Mouse (Mus musculus) embryo, embryonic 11 days (tissue): ENCODE data around the gene Prkg2.
A peak's percentile ranks its signal among the peaks of the same experiment; 100 is the strongest.

Source experiments
- DNase-seq: peaks from one replicate; pipeline ENCODE4 v3.0.0-alpha.2; 2015

Gene Prkg2

GRCm38 (mm10) chr5:98975877-98976672 lies 61.1 kb downstream of the Prkg2 start:
- no peak for DNase-seq

DNA sequence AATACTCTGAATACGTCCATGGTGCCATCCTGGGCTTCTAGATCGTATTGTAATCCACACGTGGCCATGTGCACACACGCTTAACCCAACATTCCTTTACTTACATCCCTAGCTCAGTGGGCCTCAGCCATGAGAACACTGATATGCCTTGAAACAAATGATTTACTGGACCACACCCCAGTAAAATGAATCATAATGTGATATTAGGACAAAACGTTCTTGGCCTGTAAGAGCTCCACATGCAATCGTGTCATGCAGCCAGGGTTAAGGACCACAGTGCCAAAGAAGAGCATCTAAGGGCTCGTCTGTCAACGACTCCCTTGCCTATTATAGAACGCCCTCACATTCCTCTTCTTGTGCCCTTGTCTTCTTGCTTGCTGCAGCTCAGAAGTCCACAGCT lies 70.5 kb downstream of the Prkg2 start:
- DNase-seq = no peak

- DNase-seq = no peak
These were observed 72.0 kb downstream of the Prkg2 start for GRCm38 (mm10) chr5:98965139-98965538.

GRCm38 (mm10) chr5:98964367-98964766 lies 72.8 kb downstream of the Prkg2 start:
- no peak for DNase-seq

DNA sequence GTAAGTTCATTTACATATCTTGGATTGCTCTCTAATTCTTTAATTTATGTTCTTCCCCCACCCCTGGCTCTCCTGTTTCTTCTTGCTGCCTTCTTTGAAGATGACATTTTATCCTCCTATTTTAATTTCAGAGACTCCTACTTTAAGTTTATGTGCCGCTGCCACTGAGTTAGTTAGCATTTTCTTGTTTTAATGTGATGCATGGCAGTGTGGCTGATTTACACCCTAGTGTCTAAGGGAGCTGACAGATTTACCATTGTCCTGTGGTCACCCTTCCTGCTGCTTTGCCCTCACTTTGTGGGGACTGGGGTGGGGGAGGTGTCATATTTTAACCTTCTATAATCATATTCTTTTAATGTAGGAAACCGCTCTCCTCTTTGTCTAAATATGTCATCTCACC lies 74.7 kb downstream of the Prkg2 start:
- peak; percentile 32 for DNase-seq

GRCm38 (mm10) chr5:98955576-98955975 lies 81.6 kb downstream of the Prkg2 start:
- DNase-seq = no peak

DNA sequence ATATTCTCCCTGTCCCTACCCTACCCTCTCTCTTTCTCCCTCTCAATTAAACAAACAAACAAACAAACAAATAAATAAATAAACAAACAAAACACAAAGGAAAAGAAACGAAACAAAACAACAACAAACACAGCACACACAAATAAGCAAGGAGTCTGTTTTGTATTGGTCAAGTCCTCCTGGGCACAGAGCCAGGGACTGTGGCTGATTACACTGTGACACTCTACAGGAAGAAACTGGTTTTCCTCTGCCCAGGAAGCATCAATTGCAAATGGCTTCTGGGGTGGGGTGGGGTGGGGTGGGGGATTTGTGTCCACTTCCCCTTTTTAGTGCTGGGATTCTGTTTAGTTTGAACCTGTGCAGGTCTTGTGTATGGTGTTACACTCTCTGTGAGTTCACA lies 83.8 kb downstream of the Prkg2 start:
- no peak for DNase-seq

- DNase-seq = no peak
These were observed 85.6 kb downstream of the Prkg2 start for GRCm38 (mm10) chr5:98951566-98951965.

- DNase-seq = no peak
These were observed 86.6 kb downstream of the Prkg2 start for GRCm38 (mm10) chr5:98950495-98951092.

GRCm38 (mm10) chr5:98949784-98950183 lies 87.4 kb downstream of the Prkg2 start:
- DNase-seq = no peak

DNA sequence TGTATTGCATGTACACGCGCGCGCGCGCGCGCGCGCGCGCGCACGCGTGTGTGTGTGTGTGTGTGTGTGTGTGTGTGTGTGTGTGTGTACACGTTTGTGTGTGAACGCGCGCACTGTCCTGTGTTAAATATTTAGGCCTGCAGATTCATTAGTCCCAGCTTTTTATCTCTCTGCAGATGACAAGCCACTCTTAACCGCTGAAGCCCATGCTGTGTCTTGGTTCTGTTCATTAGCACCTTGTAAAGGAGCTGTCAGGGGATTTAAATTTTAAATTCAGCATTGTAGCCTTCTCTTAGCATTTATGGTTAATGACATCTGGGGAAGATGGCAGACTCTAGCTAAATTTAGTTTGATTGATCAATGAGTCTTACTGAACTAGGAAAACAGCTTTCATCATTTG lies 90.5 kb downstream of the Prkg2 start:
- no peak for DNase-seq

DNA sequence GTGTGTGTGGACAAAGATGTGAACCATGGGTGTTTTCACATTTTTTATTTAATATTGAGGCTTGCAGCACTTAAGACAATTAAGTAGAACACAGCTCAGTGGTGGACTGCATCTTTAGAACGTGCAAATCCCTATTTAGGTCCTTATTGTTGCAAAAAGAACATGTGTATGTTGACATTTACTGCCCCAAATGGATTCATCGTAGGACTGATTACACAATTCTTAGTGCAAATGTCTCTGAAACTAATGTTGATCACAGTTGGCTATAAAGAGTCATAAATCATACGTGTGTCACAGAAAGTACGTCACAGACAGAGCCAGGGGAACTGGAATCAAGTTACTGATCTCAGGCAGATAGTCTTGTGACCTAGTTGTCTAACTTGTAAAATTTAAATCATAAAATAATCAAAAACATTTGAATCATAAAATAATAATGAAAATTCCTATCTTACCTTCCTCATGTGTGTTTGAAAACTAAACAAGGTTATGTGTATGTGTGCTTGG lies 91.0 kb downstream of the Prkg2 start:
- no peak for DNase-seq

DNA sequence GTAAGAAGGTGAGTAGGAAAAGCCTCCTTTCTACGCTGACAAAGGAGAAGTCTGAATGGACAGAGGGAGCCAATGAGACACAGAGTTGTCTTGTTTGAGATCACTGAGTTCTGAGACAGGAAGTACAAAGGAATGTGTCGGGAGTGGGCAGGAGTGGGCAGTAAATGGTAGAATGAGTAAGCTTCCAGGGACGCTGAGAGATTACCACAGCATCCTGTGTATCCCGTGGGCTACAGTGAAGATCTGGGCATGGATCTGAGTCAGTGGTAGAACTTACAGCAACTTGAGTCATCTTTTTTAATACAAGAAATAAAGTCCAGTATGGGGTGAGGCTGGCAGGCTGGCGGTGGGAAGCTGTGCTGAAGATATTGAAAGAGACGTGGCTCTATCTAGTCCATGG lies 93.4 kb downstream of the Prkg2 start:
- DNase-seq = no peak

- peak; percentile 63 for DNase-seq
These were observed 96.4 kb downstream of the Prkg2 start for GRCm38 (mm10) chr5:98940731-98941130.

DNA sequence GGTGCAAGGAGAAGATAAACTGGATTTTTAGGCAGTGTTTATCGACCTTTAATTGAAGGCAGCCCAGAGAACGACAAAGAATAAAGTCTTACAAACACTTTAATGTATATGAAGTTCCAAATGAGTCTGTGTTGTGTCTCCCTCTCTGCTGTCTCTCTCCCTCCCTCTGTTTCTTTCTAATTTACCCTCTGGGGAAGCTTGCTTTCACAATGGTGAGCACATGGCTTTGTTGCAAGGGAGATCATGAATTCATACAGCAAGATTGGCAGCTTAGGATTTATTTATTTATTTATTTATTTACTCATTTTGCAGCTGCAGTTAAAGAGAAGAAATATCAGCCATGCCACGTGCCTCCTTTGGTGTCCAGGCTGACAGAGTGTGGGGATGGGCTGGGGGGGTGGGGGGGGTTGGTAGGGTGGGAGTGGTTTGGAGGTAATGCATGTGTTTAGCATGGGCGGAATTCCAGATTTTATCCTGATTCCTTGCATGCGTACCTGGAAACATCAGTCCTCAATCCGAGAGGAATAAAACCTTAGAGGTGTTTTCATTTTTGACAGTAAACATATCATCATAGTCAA lies 97.4 kb downstream of the Prkg2 start:
- no peak for DNase-seq

GRCm38 (mm10) chr5:98939116-98939515 lies 98.0 kb downstream of the Prkg2 start:
- no peak for DNase-seq

- no peak for DNase-seq
These were observed 99.3 kb downstream of the Prkg2 start for GRCm38 (mm10) chr5:98937879-98938278.

DNA sequence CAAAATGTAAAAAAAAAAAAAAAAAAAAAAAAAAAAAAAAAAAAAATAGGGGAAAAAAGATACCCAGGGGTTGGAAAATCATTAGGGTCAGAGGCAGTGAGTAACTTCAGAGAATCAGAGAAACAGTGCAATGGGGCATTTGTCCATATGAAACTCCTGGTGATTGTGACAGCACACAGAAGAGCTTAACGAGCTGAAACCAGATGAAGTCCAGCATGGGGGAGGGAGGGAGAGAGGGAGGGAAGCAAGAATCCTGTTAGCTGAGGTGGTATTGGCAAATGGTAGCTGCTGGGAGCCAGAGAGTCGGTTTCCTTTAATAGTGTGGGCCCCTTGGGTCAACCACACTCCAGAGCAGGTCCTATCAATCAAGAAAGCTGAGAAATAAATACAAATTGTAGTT lies 100.5 kb downstream of the Prkg2 start:
- no peak for DNase-seq

DNA sequence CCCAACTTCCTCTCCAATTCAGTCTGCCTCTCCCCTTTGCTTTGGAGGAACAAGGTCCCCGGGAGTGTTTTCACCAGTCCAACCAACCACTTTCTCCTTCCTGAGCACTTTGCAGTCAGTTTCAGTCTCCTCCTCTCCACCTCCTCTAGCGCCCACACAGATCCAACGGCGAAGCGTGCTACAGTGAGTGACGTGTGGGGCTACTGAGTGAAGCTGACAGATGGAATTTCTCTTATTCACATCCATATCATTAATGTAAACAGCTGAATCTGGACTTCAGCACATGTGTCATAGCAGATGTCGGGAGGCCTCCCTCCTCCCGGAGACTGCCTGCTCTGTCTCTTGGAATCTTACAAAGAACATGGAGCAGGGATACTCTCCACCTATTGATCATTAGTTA lies 101.2 kb downstream of the Prkg2 start:
- peak; percentile 30 for DNase-seq

GRCm38 (mm10) chr5:98922921-98923320 lies 114.2 kb downstream of the Prkg2 start:
- no peak for DNase-seq

GRCm38 (mm10) chr5:98921608-98922007 lies 115.5 kb downstream of the Prkg2 start:
- DNase-seq = no peak

GRCm38 (mm10) chr5:98918716-98919115 lies 118.4 kb downstream of the Prkg2 start:
- DNase-seq = no peak

- DNase-seq = peak; percentile 71
These were observed 134.8 kb downstream of the Prkg2 start for GRCm38 (mm10) chr5:98902339-98902738.

DNA sequence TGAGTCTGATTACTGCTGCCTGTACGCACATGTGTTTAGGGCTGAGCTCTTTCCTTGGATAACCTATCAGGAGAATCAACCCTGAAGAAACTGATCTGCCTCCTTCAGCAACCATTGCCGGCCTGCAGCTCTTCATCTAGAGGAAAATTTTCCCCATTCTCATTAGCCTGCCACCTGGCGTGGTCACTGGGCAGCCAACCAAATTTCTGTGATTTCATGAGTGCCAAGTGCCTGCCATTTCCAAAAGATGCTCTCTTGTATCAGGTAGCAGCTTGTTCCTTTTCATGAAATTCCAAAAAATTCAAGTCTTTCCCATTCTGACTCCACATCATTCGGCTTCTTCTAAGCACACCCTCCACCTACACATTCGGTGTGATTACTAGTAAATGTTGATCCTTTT lies 136.2 kb downstream of the Prkg2 start:
- no peak for DNase-seq
